Mouse (Mus musculus) layer of hippocampus, adult 2 months (tissue): ENCODE data around the gene Gla. TPM values are rescaled to one million over a fixed set of nuclear protein-coding genes. Genes with fewer than 3 reads are reported as not detected.

Experiments
- DNase-seq, 2 experiments: peaks; one replicate each; pipeline ENCODE4 v3.0.0; 2022; ENCODE audit warnings: low spot score in 2 of 2
- H3K27ac ChIP-seq: fragments of 200-600 bp; 2 replicates; pipeline ENCODE4 v1.8.1; 2022
- H3K4me3 ChIP-seq: fragments of 200-600 bp; 2 replicates; pipeline ENCODE4 v1.8.1; 2022; ENCODE audit warnings: mild to moderate bottlenecking
- CTCF ChIP-seq: fragments of 200-600 bp; conservative IDR thresholded peaks from 2 replicates; pipeline ENCODE4 v1.8.1; 2022; ENCODE audit warnings: antibody characterized with exemption, mild to moderate bottlenecking, moderate library complexity
- long read RNA-seq, 2 experiments: library from polyadenylated mRNA; stranded (forward); transcript quantifications; one replicate each; pipeline ENCODE4 v2.0.0; 2021; ENCODE audit warnings: borderline mapping rate in 2 of 2
- total RNA-seq, 2 experiments: library from RNA; stranded (reverse); gene quantifications; 2 replicates each; pipeline ENCODE4 v1.2.3; 2021

Gene Gla
- total RNA-seq = 10 to 100 TPM in 1 of 2 experiments, 1 to 10 TPM in 1; 7.3 to 10.5 TPM
- long read RNA-seq, experiment 1, partial matches to known transcripts = 0 of 4 reads
- long read RNA-seq, experiment 1, other reads (novel, unspliced or antisense) = 0 of 4 reads
- long read RNA-seq, experiment 2, partial matches to known transcripts = 0 of 4 reads
- long read RNA-seq, experiment 2, other reads (novel, unspliced or antisense) = 2 of 4 reads

DNA sequence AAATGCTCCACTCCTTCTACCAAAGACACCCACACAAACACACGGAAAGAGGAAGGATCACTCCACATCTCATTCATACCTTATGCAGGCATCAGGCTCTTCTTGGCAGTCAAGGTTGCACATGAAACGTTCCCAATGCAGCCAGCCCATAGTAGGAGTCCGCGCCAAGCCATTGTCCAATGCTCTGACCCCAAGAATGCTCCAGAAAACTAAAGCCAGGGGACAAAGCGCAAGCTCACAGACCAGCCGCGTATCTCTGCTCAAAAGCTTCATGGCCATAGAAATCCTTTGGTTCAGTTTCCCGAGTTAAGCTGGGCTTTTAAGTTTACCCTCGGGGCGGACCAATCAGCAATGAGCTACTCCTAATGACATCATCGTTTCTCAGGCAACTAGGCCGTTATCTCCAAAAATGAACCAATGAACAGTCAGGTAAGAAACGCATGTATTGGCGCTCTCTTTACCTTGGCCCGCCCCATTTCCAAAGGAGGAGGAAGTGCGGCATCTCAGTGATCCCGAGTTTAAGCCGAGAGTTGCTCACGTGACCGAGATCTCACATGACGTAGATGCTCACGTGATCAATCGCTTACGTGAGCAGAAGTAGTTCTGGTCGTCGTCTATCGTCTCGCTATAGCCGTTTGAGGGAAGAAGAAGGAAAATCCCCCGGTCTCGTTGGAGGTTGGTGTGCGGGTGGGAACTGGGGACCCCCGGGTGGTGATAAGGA is at the start of gene Gla, which contains the start of gene Hnrnph2:
Gla (minus strand) TSS at position 467 of the 721 bp plus-strand sequence.
Hnrnph2 (plus strand) TSS at position 521 of the 721 bp plus-strand sequence.
- Histone ChIP-seq H3K27ac (peak within 1 kb of the TSS; percentile 96), H3K4me3 (peak within 1 kb of the TSS; percentile 67)
- peak; percentile 84 to 90 for DNase-seq
- TF ChIP-seq CTCF = no peak

DNA sequence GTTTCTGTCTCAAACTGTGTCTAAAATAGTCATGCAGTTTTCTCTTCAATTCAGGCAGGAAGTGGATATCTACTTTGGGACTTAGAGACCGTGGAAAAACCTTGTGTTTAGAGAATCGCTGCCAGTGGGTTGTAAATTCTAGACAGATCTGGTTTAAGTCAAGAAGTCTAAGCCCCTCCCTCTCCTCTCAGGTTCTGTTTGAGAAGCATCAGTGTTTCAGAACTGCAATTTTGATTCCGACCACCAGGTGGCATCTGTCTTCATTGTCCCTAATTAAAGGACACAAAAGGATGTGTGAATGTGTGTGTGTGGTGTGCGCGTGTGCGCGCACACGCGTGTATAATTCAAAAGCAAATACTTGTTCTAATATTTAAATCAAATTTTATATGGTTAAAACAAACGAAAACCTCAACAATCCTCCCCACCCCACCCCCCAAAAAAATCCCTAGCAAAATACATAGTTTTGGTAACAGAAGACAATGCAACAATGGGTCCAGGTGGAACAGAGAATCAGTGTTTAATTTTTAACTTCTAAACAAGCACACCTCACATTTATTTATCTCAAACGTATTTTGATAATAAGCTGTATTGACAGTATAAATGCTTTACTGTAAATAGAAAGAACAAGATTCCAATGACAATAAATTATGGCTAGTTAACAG is 47.2 kb upstream of the Gla start:
- H3K4me3 ChIP-seq = no peak overlapping the region
- TF ChIP-seq CTCF = peak; percentile 82
- peak; percentile 60 to 72 for DNase-seq
- no peak overlapping the region for H3K27ac ChIP-seq

DNA sequence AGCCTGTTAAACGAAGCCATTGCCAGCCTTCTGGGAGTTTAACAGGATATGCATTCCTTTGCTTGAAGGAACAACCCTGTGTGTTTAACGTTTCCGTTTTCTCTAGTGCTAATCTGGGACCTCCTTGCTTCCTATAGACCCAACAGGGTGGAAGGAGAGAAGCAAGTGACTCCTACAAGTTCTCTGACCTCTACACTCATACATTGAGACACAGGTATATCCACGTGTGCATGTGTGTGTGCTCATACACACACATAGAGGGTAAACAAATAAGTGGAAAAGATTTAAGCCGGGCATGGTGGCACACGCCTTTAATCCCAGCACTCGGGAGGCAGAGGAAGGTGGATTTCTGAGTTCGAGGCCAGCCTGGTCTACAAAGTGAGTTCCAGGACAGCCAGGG is 46.5 kb upstream of the Gla start:
- DNase-seq = no peak
- H3K27ac ChIP-seq = no peak overlapping the region
- no peak for TF ChIP-seq CTCF
- no peak overlapping the region for H3K4me3 ChIP-seq

DNA sequence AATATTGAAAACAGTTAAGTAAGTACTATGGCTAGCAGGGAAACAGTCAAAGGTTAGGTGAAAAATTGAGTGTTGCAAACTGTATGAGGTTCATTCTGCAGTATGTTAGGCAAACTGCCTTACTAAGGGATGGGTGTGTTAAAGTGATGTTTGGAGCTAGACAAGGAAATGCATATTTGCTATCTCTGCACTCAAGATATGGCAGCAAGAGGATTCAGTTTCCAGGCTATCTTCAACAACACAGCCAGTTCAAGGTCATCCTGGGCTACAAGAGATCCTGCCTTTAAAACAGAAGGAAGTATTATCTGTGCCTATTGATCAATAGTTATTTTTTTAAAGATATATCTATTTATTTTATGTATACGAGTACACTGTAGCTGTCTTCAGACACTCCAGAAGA is 45.4 kb upstream of the Gla start:
- no peak overlapping the region for H3K4me3 ChIP-seq
- no peak overlapping the region for H3K27ac ChIP-seq
- no peak for DNase-seq
- TF ChIP-seq CTCF = no peak

DNA sequence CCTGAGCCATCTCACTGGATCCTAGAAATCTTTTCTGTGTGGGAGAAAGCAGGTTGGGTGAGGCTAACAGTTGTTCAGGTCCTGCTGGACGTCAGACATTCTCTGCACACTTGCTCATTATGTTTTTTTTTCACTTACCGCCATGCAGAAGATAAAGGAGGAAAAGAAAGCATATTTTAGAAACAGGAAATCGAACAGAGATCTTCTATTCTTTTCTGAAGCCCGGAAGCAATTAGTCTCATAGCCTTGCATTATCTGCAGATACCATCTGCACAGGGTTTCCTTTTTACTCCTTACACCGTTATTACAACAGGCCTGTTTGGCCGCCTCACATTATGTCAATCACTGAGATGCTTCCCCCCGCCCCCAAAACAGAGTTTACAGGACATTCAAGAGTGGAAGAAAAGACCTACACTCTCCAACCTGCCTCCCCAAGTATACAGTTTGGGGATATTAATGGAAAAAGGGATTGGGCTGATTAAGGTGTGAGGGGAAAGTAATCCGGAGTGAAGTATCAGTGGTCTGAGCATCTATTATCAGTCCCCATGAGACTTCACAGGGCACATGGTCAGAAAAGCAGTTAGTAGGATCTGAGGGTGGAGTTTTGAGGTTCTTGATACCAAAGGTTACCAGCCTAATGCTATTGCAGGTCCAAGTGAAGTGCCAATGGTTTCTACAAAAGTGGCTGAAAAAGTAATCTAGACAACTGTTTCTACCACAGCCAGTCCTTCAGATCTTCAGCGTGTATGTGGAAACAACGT is 40.3 kb upstream of the Gla start:
- Histone ChIP-seq H3K27ac (no peak overlapping the region), H3K4me3 (no peak overlapping the region)
- no peak for TF ChIP-seq CTCF
- DNase-seq = no peak

DNA sequence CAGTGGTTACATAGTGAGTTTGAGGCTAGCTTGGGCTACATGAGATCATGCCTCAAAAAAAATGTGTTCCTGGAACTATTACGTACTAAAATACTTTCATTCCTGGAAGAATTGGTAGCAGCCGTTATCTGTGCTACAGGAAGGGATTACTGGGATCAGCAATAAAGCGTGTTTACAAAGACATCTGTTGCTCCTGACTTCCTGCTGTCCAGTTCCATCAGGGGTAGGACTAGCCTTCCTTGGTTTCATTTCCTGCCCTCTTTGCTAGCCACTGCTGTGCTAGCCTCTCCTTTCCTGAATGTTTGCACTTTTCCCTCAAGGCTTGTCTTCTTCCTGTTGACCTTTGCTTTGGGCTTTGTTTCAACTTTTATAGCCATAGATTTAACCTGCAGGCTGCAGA is 34.9 kb upstream of the Gla start:
- Histone ChIP-seq H3K27ac (no peak overlapping the region), H3K4me3 (no peak overlapping the region)
- DNase-seq = no peak
- TF ChIP-seq CTCF = no peak

DNA sequence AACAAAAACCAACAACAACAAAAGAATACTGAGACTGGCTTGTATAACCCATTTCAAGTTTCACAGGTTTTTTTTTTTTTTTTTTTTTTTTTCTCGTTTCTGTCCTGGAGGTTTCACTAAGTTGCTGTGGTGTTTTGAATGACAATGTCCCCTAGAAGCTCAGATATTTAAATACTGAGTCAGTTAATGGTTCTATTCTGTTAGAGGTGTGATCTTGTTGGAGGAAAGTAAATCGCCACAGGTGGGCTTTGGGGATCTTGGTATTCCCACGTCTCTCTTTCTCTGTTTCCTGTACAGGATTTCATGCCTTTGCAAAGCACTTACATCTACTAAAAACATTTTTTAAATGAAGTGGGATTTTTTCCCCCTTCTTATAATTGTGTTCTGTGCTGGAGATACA is 34.2 kb upstream of the Gla start:
- no peak overlapping the region for H3K27ac ChIP-seq
- no peak for TF ChIP-seq CTCF
- no peak overlapping the region for H3K4me3 ChIP-seq
- DNase-seq = no peak

DNA sequence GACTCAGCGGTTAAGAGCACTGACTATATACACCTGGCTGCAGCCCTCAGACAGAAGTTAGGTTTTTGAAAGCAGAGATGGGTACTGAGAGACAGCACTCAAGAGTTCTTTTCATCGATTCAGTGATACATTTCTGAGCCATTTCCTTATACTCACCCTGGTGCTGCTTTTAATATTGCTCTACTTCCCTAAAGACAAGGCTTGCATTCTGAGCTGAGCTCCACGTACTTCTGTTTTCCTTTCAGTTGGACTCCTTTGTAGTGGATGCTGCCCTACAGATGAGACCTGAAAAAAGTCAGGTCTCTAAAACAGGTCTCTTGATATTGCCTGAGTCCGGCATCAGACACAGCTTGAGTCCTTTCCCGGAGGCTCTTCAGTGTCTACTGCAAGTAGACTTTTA is 31.8 kb upstream of the Gla start:
- no peak overlapping the region for H3K27ac ChIP-seq
- H3K4me3 ChIP-seq = no peak overlapping the region
- no peak for TF ChIP-seq CTCF
- no peak for DNase-seq

DNA sequence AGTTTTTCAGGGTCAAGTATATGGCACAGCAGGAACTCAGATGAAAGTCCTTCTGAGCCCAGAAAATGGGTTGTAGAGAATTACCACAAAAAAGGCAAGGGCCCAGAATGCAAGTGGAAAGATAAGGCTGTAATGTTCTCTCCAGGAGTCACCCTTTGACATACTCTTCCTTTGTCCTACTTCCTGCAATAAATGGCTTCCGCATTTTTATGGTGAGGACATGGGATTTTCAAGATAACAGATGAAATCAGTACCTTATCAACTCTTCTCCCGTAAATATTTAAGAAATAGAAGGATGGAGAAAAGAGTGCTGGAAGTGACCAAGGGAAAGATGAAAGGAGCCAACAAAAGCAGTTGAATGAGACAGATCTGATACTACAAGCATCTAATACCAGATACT is 27.3 kb upstream of the Gla start:
- TF ChIP-seq CTCF = no peak
- DNase-seq = no peak
- Histone ChIP-seq H3K4me3 (no peak overlapping the region), H3K27ac (no peak overlapping the region)

DNA sequence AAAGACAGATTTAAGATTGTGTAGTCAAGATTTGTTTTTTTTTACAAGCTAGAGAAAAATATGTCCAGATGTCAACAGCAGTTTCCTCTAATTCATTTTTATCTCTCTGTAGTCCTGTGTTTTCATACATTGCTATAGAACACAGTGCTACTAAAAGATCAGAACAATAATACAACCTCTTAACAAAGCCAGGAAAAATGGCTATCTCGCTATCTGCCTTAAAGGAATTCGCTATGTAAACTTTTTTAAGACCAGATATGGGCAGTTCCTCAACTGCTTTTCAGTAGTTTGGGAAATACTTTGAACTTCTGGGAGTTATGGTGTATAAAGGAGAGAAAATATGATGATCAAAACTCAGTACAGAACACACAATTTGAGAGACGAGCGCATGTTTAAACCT is 22.4 kb upstream of the Gla start:
- Histone ChIP-seq H3K4me3 (no peak overlapping the region), H3K27ac (no peak overlapping the region)
- DNase-seq = no peak
- TF ChIP-seq CTCF = no peak

DNA sequence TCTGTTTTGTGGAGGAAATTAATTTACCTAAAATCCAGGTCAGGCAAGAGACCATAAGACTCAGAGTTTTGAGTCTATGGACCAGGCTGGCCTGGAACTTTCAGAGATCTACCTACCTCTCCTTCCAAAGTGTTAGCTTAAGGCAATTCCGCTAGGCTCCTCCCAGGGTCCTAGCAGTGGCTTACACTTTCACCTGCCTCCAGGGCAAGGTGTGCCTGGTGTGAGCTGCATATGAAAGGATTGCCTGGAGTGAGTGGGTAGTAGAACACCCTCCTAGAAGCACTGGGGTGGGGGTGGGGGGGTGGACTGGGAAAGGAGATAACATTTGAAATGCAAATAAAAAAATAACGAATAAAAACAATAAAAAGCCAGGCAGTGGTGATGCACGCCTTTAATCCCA is 20.8 kb upstream of the Gla start:
- DNase-seq = no peak
- Histone ChIP-seq H3K27ac (no peak overlapping the region), H3K4me3 (no peak overlapping the region)
- no peak for TF ChIP-seq CTCF

DNA sequence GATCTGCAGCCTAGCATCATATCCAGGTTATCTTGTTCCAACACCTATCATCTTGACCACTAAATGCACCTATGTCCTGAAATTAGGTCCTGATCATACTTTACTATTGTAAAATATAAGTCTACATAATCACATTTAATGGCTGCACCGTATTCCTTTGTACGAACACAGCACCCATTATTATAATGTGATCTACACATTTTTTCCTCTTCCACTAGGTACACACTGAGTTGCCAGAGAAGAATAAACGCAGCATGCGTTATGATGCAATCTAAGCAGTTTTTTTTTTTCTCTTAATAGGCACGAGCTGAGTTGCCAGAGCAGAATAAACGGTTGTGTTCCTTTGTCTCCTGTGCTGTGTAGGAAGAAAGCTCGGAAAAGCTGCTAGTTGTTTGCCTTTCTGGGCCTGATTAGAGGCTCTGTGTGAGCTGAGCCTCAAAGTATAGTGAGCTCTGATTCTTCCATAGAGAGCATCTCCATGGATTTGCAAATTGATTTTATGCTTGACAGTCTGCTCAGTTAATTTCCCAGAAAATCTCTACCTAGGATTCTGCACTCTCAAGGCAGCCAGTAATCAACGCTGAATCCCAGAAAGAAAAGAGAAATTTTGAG is 19.4 kb upstream of the Gla start:
- Histone ChIP-seq H3K27ac (0 out of 2 replicates have a peak overlapping the region, but pooled peaks have one; percentile 43), H3K4me3 (no peak overlapping the region)
- DNase-seq = no peak
- no peak for TF ChIP-seq CTCF

DNA sequence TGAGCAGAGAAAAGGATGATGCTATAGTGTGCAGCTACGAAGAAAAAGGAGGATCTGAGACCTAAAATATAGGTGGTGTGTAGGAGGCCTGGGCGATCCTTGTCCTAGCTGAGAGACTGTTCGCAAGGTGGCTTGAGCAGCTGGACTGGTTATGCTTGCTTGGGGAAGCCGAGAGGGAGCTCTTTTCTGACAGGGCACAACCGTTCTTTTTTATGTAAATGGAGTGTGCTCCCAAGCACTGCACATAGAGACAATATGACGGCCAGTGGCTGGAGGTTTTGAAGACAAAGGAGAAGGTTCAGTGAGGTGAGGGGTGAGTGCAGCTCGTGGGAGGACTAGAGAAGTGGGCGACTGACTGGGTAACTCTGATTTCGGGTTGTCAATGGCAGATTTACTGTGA is 18.8 kb upstream of the Gla start:
- DNase-seq = no peak
- Histone ChIP-seq H3K27ac (no peak overlapping the region), H3K4me3 (no peak overlapping the region)
- TF ChIP-seq CTCF = no peak
